Mouse (Mus musculus) testis, adult 2 months (tissue): ENCODE results near the gene Mmp9. TPM values are rescaled to one million over a fixed set of nuclear protein-coding genes. Genes with fewer than 3 reads are reported as not detected.

Source experiments
- H3K27ac ChIP-seq: fragments of 200-500 bp; 2 replicates; pipeline ENCODE4 v1.5.1; 2012; ENCODE audit warnings: low read depth, low read length; ENCODE audit not compliant: control insufficient read depth, insufficient read depth
- H3K27me3 ChIP-seq: fragments of 200-500 bp; 2 replicates; pipeline ENCODE4 v1.6.1; 2012; ENCODE audit warnings: mild to moderate bottlenecking, low read length, moderate library complexity; ENCODE audit not compliant: control insufficient read depth, insufficient read depth
- H3K36me3 ChIP-seq: fragments of 200-500 bp; 2 replicates; pipeline ENCODE4 v1.6.1; 2012; ENCODE audit warnings: mild to moderate bottlenecking, low read length; ENCODE audit not compliant: control insufficient read depth, insufficient read depth
- H3K4me1 ChIP-seq: fragments of 200-500 bp; 2 replicates; pipeline ENCODE4 v1.6.1; 2012; ENCODE audit warnings: low read length; ENCODE audit not compliant: control insufficient read depth, insufficient read depth
- H3K4me3 ChIP-seq: fragments of 200-500 bp; 2 replicates; pipeline ENCODE4 v1.5.1; 2012; ENCODE audit warnings: low read depth, mild to moderate bottlenecking, low read length, moderate library complexity, mixed read lengths; ENCODE audit not compliant: control insufficient read depth
- CTCF ChIP-seq: fragments of 200-500 bp; IDR thresholded peaks from 2 replicates; pipeline ENCODE4 v1.5.1; 2012; ENCODE audit warnings: low read depth, mild to moderate bottlenecking, inconsistent platforms, low read length, moderate library complexity; ENCODE audit not compliant: control insufficient read depth, insufficient read depth, insufficient replicate concordance
- POLR2A ChIP-seq: fragments of 200-500 bp; IDR thresholded peaks from 2 replicates; pipeline ENCODE4 v1.6.1; 2012; ENCODE audit warnings: low read depth, mild to moderate bottlenecking, inconsistent platforms, low read length, moderate library complexity; ENCODE audit not compliant: control insufficient read depth
- polyA plus RNA-seq: library from polyadenylated mRNA; depleted of rRNA; stranded (reverse); fragments of >200 nt; gene quantifications from 2 replicates; pipeline ENCODE4 v1.2.3, GENCODE M21; 2012

Mmp9 gene
- polyA plus RNA-seq, 1 experiment, result 0.37 TPM

- H3K4me3 ChIP-seq, result no peak overlapping the region
- H3K4me1 ChIP-seq, result peaks cover 13% of the 10 kb centered on the region
- H3K27me3 ChIP-seq, result no peaks in the 10 kb centered on the region
- H3K36me3 ChIP-seq, result no peaks in the 10 kb centered on the region
- TF ChIP-seq POLR2A (no peak), CTCF (no peak)
- H3K27ac ChIP-seq, result no peak overlapping the region
Observed at GRCm38 (mm10) chr2:164908011-164908410, 32.6 kb upstream of the Mmp9 start.

- H3K27me3 ChIP-seq, result no peaks in the 10 kb centered on the region
- H3K27ac ChIP-seq, result no peak overlapping the region
- TF ChIP-seq POLR2A (no peak), CTCF (no peak)
- H3K4me3 ChIP-seq, result no peak overlapping the region
- H3K36me3 ChIP-seq, result no peaks in the 10 kb centered on the region
- peaks cover 13% of the 10 kb centered on the region for H3K4me1 ChIP-seq
Observed at GRCm38 (mm10) chr2:164909100-164909499, 31.5 kb upstream of the Mmp9 start.

- H3K36me3 ChIP-seq, result no peaks in the 10 kb centered on the region
Observed at GRCm38 (mm10) chr2:164909542-164909941, 31.0 kb upstream of the Mmp9 start.

GRCm38 (mm10) chr2:164910360-164911061 is 30.1 kb upstream of the Mmp9 start:
- Histone ChIP-seq H3K36me3 (no peaks in the 10 kb centered on the region), H3K4me1 (peaks cover 11% of the 10 kb centered on the region), H3K27ac (peak overlapping the region; percentile 37), H3K4me3 (peak overlapping the region; percentile 97), H3K27me3 (no peaks in the 10 kb centered on the region)
- no peak for TF ChIP-seq CTCF
- no peak for TF ChIP-seq POLR2A

More at GRCm38 (mm10) chr2:164909542-164909941, 31.0 kb upstream of the Mmp9 start:
- H3K4me3 ChIP-seq, result no peak overlapping the region
- no peak overlapping the region for H3K27ac ChIP-seq
- TF ChIP-seq POLR2A (no peak), CTCF (peak; percentile 26; the same call in 1 of the 2 replicates)
- no peaks in the 10 kb centered on the region for H3K27me3 ChIP-seq
- H3K4me1 ChIP-seq, result peaks cover 13% of the 10 kb centered on the region

GRCm38 (mm10) chr2:164911086-164912048 is 29.2 kb upstream of the Mmp9 start, which contains the start of gene Zfp335:
Gene Zfp335 (minus strand): TSS chr2:164911757.
- peak within 1 kb of the TSS; percentile 99 for H3K27ac ChIP-seq
- H3K4me3 ChIP-seq, result peak within 1 kb of the TSS; percentile 97
- no peaks in the 10 kb centered on the region for H3K36me3 ChIP-seq
- peaks cover 11% of the 10 kb centered on the region for H3K4me1 ChIP-seq
- TF ChIP-seq POLR2A (peak; percentile 78), CTCF (no peak)
- no peaks in the 10 kb centered on the region for H3K27me3 ChIP-seq

GRCm38 (mm10) chr2:164912151-164912550 is 28.4 kb upstream of the Mmp9 start:
- peaks cover 11% of the 10 kb centered on the region for H3K4me1 ChIP-seq
- no peak for TF ChIP-seq POLR2A
- TF ChIP-seq CTCF, result no peak
- H3K27me3 ChIP-seq, result no peaks in the 10 kb centered on the region
- peak overlapping the region; percentile 97 for H3K4me3 ChIP-seq
- H3K36me3 ChIP-seq, result no peaks in the 10 kb centered on the region
- H3K27ac ChIP-seq, result peak overlapping the region; percentile 99

- TF ChIP-seq CTCF, result no peak
- no peak for TF ChIP-seq POLR2A
- Histone ChIP-seq H3K27me3 (no peaks in the 10 kb centered on the region), H3K36me3 (no peaks in the 10 kb centered on the region), H3K4me3 (no peak overlapping the region), H3K4me1 (peaks cover 11% of the 10 kb centered on the region), H3K27ac (no peak overlapping the region)
Observed at GRCm38 (mm10) chr2:164912749-164913427, 27.7 kb upstream of the Mmp9 start.
